Mouse (Mus musculus) frontal cortex, postnatal 10 days (tissue): ENCODE data around the gene Tmcc1.

ENCODE experiments used
- DNase-seq, 2 experiments: peaks; one replicate each; pipeline ENCODE4 v3.0.0; 2022; ENCODE audit warnings: low spot score in 2 of 2, mixed read lengths in 1 of 2

The Tmcc1 gene

DNA sequence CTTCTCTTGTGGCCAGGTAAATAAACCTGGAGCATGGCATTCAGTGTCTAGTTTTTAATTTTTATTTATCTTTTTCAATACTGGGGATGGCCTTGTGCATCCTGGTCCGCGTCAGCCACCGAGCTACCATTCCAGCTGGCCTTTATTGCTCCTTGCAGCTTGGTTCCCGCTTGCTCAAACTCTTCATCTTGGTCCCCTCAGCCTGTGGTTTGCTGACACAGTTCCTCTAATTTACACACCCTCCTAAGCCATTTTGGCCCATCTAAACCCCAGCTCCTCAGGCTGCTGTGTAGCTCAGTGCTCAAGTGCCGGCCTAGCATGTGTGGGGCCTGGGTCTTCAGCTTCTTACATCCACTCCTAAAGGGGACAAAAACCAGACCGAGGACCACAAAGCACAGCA, 179.2 kb downstream of the Tmcc1 start:
- DNase-seq: no peak

DNA sequence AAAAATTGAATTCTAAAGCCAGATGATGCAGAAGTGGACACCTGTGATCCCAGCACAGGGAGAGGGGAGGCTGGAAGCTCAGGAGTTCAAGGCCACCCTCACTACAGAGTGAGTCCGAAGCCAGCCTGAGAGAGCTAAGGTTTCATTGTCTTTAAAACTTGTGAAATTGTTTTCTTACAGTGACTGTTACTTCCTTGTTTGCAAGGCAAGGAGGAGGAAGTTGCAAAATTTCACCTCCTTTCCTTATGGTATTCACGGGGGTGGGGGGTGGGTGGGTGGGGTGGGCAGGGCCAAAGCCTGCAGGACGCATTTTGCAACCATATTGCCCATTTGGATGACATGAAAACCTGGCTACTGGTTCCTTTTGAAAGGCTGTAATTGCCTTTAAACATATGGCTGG, 179.6 kb downstream of the Tmcc1 start:
- DNase-seq: no peak

DNA sequence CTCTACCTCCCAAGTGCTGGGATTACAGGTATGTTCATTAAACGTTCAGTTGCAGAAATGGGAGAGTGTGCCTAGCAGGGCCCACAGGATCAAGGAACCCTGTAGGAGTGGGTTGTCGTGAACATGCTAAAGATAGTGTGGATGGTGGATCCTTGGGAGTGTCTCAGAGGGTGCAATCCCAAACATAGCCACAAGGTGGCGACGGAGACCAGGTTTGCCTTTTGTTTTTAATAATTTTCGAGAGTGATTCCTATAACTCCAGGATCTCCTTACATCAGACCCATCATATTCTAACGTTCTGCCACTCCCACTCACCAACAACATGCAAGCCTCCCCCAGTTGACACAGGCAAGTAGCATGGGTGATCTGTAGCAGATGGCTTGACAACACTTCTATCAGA, 182.7 kb downstream of the Tmcc1 start:
- DNase-seq: peak; percentile 70 to 85

DNA sequence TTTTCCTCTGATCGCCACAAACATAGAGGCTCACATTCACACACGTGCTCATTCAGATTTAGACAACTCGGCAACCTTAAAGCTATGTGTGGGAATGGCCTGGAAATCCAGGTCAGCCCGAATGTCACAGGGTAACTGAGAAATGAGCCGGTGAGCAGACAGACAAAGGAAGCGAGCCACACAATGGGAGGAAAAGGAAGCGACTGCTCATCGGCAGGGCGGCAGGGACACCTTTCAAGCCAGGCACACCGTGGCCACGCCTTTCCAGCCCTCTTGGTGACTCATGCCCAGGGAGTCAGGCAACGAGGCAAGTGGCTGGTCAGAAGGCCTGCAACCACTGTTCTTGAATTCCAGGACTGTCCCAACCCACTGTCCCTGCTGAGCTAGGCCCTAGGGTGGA, 183.9 kb downstream of the Tmcc1 start:
- DNase-seq: no peak

DNA sequence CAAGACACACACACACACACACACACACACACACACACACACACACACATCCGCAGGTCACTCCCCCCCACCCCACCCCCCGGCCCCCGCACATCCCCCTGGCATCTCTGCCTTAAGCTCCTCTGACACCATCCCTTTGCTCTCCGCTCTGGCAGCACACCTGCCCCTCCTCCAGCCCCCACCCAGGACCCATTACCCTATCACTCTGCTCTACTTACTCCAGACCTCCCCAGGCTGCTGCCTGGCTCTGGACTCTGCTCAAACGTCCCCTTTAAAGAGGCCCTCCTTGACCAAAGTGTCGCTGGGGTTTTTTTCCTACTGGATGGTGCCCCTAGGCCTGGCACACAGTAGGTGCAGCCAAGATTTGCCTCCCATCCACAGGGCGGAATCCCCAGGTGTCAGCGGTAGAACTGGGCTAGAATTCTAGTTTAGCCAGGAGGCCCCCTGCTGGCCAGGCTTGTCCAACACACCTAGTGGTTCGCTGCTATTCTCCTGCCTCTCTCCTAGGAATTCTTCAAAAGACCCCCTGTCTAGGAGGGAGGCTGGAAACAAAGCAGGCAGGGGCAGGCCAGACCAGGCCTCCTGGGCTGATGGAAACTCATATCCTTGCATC, 185.6 kb downstream of the Tmcc1 start:
- peak; percentile 28 to 59 for DNase-seq

DNA sequence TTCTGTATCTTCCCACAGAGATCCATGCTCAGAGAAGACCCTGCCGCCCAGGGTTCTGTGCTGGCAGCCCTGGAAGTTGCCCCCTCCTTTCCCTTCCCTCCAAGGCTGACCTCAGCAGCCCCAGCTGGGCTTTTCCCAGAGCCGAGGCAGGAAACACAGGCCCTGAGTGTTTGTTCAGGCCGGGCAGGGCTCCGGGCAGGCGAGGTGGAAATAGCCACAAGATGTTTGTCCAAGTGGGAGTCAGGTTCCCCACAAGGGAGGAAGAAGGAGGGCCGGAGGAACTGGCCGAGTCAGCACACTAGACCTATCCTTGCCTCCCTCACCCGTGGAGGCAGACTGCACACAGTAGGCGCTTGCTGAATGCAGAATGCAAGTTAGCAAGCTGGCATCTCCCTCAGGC, 186.6 kb downstream of the Tmcc1 start:
- DNase-seq: peak in 1 of 2 experiments; percentile 28

DNA sequence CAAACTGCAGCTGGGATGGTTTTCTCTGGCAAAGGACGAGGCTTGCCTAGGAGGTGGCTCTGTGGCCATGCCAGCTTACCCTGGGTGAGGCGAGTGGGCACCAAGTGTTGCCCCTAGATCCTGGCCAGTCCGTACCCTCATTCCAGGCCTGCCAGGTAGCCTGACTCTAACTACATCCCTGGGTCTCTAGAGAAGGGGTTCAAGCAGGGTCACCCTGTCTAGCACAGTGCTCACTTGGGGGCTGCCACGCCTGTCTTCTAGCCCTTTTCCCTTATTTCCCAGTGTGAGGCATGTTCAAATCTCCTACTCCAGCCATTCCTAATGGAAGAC, 187.4 kb downstream of the Tmcc1 start:
- no peak for DNase-seq

DNA sequence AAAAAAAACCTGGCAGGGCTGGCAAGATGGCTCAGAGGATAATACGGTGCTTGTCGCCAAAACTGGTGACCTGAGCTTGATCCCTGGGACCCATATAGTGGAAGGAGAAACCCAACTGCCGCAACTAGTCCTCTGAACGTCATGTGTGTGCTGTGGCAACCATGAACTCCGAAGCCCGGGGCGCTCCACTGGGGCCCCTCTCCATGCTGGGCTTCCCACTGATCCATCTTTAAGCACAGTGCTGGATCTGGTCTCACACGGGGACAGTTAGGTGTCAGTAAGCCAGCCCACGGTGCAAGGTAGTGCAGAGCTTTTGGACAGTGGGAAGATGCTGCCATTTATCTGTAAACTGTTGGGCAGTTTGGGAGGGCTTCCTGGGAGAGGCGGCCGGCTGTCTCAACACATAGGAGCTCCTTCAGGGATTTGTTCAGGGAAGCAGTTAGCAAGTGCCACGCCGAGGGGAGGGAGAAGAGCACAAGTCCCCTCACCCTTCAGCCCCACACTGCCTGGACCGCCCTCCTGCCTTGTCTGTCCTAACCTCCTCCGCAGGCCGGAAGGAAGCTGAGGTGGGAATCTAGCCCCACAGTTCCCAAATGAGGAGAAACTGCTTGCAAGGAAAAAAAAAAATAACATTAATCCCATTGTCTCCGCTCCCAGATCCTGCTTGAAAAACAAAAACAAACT, 187.9 kb downstream of the Tmcc1 start:
- no peak for DNase-seq

DNA sequence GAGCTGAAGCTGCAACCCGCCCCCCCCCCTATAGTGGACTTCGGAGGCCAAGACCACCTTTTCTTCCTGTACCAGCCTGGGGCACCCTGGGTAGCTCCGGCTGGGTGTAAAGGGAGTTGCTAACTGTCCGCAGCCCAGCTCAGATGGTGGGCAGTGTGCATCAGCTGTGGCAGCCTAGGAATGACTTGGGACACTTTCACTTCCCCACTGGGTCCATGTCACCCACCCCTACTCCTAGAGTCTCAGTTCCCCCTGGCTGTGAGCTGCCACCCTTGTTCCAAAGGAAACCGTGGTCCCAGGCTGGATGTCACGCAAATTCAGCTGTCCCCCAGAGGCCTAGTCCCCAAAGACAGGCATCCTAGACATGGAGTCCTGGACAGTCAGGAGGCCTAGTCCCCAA, 188.6 kb downstream of the Tmcc1 start:
- DNase-seq: no peak

DNA sequence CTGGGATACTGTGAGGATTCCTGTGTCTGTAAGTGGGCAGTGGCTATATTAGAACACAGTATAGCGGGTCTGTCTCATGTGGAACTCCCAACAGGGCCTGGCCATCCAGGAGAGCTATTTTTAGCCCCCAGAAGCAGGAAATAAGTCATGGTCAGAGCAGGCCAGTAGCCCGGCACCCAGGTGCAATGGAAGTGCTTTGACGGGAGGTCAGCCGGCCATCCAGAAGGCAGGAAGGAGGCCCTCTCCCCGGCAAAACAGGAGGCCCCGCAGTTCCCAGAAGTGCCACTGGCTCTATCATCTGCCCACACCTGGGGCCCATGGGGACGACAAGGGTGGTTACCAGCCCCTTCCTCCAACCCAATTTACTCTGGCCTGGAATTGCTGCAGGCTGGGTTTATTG, 189.2 kb downstream of the Tmcc1 start:
- no peak for DNase-seq

DNA sequence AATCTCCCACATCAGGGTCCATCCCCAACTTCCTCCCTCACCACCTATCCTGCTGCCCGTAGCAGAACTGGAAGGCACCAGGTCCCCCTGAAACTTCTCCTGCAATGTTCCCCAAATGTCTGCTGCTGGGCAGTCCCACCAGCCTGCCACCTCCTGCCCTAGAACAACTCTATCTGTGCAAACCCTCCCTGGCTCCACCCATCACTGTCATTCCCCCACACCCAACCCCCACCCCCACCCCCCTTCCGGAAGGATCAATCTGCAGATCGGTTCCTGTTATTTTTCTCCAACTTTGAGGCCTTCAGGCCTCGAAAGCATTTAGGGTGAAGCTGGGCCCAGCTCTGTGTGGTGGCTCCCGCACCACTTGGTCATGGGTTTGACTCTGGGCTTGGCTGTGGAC, 189.8 kb downstream of the Tmcc1 start:
- no peak for DNase-seq

DNA sequence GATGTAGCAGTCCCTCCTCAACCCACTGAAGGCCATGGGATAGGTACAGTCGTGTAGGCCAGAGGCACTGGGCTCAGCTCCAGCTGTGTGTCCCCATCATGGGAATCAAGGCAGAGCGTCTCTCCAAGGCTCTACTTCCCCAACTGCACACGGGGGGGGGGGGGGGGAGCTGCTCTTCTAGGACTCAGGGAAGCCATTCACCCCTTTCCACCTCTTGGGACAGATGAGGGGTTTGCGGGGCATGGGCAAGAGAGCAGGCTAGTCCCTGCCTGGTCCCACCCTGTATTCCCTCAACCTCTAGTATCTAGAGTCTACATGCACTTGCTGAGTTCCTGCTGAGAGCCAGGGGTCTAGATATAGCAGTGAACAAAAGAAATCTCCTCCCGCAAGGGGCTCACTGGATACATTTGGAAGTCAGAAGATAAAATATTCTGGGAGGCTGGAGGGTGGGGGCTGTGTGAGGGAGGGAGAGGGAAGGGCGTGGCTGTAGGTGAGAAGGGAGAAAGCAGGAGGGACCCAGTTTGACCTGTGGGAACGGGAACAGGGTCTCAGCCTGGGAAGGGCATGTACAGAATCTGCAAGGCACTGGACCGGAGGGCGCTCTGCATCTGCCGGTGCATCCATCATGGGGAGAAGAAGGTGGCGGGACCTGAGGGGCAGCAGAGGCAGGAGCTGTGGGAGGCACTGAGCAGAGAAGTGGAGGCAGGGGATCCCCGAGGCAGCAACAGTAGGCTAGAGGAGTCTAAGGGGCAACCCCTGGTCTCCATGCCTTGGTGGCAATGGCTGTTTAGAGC, 190.8 kb downstream of the Tmcc1 start:
- DNase-seq: no peak

DNA sequence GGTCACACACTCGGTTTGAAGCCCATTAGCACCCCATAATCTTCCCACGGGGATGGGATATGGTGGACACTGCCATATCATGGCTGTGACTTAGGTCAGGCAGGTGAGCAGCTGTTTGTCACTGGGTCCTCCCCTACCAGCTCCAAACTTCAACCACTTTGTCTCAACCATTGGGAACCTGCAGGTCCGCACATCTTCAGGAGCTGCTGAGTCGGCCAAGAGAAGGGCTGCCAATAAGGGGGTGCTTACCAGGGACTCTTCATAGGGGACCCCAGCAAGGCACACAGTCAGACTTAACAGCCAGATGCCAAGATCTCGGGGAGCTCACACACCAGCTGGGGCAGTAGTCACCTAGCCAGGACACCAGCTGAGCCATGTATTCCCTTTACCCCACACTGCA, 192.4 kb downstream of the Tmcc1 start:
- no peak for DNase-seq

DNA sequence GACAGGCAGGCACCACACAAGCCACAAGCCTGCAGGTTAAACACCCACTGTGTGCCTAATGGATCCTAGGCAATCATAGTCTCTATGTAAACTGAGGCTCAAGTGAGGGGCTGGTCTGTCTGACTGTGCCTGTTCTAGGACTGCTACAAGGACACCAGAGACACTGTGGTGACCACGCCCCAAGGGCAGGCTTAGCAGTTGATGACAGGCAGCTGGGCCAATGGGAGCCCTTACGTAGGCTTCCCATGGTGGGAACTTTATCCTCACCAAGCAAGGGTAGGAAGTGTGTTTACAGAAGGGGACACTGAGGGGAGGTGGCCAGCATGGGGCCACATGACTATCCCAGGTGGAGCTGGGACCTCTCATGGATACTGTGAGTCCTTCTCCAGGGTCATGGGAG, 194.1 kb downstream of the Tmcc1 start:
- DNase-seq: no peak

DNA sequence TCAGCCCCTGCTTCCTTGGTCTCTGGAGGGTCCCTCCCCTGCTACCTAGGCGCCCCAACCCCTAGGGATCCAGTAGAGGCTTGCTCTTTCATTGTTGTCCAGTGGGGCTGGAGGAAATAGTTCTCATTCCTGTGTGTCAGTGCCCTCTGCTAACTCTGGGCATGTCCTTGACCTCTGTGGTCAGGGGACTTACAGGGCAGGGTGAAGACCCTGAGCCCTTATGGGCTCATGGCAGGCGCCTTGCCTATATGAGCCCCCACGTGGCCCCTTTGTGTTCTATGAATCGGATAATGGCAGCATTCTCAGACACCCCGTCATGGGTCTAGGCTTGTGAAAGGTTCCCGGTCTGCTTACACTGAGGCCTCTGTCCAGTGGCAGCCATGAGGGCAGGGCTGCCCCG, 194.5 kb downstream of the Tmcc1 start:
- no peak for DNase-seq

DNA sequence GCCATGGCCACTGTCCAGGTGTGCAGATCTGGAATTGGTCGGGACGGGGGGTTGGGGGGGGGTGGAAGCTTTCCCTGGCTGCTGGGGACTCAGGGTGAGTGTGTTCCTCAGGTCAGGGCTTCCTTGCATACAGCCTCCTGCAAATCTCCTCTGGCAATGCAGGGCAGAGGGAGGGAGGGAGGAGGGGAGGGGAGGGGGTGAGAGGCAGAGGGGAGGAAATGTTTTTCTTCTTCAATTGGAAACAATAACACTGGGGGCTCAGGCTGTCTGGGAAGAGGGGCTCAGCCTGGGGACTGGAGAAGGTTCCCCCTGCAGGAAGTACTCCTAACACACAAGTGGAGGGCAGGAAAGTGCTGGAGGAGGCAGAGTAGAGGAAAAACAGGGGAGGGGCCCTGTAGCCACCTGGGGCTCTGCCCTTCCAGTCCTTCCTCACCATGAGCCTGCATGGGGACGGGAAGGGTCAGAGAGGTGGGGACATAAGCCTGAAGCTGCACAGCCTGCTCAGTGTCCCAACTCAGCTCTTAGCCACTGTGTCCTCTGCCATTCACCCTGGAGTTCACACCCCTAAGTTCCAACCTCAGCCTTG, 195.5 kb downstream of the Tmcc1 start:
- DNase-seq: no peak

DNA sequence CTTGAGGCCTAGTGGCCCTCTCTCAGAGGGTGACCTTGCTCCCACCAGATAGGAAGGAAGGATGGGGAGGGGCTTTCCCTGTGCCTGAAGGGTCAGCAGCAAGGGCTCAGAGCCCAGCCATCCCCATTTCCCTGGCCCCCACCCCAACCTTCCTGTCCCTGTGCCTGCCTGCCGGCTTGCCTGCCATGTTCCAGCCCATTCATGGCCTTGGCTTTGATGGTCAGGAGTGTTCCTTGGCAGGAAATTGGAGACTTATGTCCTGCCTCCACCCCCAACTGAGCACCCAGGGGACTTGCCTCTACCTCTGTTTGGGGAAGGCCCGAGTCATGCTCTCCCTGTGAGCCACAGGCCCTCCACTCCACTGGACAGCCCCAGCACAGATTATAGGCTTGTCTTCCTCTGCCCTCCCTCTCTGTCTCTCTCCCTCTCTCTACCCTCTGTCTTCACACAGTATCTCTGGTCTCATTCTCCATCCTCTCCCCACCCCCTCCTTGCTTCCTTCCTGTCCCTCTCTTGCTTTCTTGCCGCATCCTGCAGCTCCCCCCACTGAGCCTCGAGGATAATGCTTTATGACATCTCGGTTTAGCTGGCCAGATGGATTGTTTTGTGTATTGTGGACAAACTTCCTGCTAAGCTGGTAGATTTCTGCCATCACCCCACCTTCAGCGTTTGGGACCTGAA, 197.0 kb downstream of the Tmcc1 start:
- DNase-seq: no peak

DNA sequence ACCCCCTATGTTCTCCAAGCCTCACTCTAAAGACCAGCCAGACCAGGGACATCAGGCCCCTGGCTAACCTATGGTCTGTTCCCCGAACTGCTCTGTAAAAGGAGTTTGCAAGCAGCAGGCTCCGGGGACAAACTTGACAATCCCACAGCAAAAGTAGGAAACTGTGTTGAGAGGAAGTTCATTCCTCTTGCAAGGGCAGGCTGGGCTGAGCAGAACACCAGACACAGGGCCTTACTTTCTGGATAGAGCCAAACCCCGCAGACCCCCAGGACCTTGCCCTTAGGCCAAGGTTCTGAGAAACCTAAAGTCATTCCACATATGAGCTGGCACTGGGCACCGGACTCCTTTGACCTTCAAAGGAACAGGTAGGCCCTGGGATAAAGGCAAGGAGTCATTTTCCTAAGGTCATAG, 197.8 kb downstream of the Tmcc1 start:
- no peak for DNase-seq

DNA sequence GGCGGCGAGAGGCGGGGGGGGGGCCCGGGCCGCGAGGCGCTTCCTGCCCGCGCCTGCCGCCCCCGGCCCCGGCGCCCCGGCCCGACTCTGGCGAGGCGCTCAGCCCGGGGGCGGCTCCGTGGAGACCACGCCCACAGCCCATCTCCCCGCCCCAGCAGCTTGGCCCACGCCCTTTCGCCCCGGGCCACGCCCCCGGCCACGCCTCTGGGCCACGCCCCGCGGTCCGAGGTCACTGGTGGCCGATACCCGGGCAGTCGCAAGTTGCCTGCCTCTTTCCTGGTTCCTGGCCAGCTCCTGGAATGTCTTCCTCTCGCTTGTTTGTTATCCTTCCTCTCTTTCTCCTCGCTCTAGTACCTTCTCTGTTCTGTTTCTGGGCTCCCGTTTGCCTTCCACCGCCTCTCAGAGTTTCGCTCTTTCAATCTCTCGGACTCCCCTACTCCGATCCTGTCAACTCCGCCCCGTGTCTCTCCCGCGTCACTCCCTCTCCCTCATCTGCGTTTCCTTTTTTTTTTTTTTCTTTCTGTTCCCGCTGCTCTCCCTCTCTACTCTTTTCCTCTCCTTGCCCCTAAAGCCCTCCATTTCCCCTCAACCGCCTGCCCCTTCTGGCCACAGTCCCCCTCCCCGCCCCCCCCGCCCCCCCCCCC, 198.3 kb downstream of the Tmcc1 start, which contains the start of gene Plxnd1:
Gene Plxnd1, minus strand, starts transcription at position 129 of the 644 bp plus-strand sequence.
- peak; percentile 72 to 86 for DNase-seq

DNA sequence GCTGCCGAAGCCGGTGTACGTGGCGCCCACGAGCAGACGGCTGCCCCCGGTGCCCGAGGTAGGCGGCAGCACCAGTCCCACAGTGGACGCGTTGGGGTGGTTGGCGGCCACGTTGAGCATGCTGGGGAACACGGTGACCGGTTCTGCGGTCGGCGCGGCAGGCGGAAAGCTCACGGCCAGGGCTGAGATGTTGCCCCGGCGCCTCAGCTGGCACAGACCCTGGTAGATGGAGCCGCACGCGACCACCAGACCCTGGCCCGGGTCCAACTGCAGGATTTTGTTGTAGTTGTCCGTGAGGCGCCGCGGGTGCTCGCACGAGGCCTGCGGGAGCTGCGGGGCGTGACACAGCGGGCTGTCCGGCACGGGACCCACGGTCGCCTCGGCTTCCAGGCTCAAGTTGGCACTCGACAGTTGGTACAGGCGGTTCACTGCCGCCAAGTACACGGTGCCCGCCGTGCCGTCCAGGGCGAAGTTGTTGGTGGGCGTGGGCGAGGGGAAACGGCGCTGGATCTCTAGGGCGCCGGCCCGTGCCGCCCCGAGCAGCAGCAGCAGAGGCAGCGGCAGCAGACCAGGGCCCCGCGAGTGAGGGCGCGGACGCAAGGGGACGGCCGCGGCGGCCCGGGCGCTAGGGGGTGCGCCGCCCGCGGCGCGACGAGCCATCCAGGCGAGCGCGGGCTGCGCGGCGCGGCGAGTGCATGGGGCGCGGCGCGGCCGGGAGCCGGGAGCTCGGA, 199.0 kb downstream of the Tmcc1 start:
- peak in 1 of 2 experiments; percentile 49 for DNase-seq
